ENCODE assay signal across 11 mouse cellular contexts in genomic region chr6:148390630-148391276, GRCm38 (mm10). TPM values are rescaled to one million over a fixed set of nuclear protein-coding genes. Genes with fewer than 3 reads are reported as not detected.
A peak's percentile ranks its signal among the peaks of the same experiment; 100 is the strongest.
DNase-seq lines count a peak whose midpoint lies in the region; ATAC-seq and TF ChIP-seq lines count a peak whose summit lies in the region.
"Had no signal": no experiment of that assay in that cellular context is flagged by ENCODE, and none has a peak within 500 bp of the region (broad histone marks: within the 10 kb centered on the region; RNA-seq: fewer than 3 reads in every experiment).

No protein-coding gene starts in this region.

- DNase-seq in adrenal gland, adult 2 months = peak; percentile 34
- no peak for DNase-seq in adrenal gland, postnatal 4 days (ENCODE audit: low spot score in 2 of 2)
- peak; percentile 83 for DNase-seq in heart, adult 8-10 months (ENCODE audit: low spot score)
- DNase-seq in right cerebral cortex, postnatal 14 days = no peak
- DNase-seq in embryo, embryonic 11 days = no peak
- DNase-seq: gastrocnemius, postnatal 14 days had no signal

- WGBS in intestine, postnatal 0 days = 43% methylated on average over 4 of the region's 4 CpGs
- 14% methylated on average over 4 of the region's 4 CpGs for WGBS in lung, embryonic 16.5 days

- TF ChIP-seq CTCF in intestine, postnatal 0 days (IDR thresholded peaks at IDR 0.05; ENCODE audit: low read depth) = no peak

- no peaks in the 10 kb centered on the region for H3K27me3 ChIP-seq in intestine, postnatal 0 days (replicated peaks; ENCODE audit: control insufficient read depth, insufficient read depth, low read length)
- no peaks in the 10 kb centered on the region for H3K27me3 ChIP-seq in lung, embryonic 16.5 days (ENCODE audit: control insufficient read depth, insufficient read depth, low read depth, low read length)
- H3K27me3 ChIP-seq: embryonic facial prominence, embryonic 13.5 days; neural tube, embryonic 12.5 days had no signal

- H3K9ac ChIP-seq in intestine, postnatal 0 days (ENCODE audit: low read depth, low read length) = no peak overlapping the region
- H3K9ac ChIP-seq in lung, embryonic 16.5 days (ENCODE audit: low read length) = no peak overlapping the region
- H3K9ac ChIP-seq: embryonic facial prominence, embryonic 13.5 days; neural tube, embryonic 12.5 days had no signal

- no peaks in the 10 kb centered on the region for H3K9me3 ChIP-seq in intestine, postnatal 0 days (ENCODE audit: control insufficient read depth)
- H3K9me3 ChIP-seq in lung, embryonic 16.5 days (ENCODE audit: control insufficient read depth, low read length) = no peaks in the 10 kb centered on the region
- H3K9me3 ChIP-seq: embryonic facial prominence, embryonic 13.5 days; neural tube, embryonic 12.5 days had no signal

- no peaks in the 10 kb centered on the region for H3K36me3 ChIP-seq in intestine, postnatal 0 days (ENCODE audit: control insufficient read depth, insufficient read depth)
- no peaks in the 10 kb centered on the region for H3K36me3 ChIP-seq in lung, embryonic 16.5 days (ENCODE audit: control insufficient read depth, insufficient read depth, low read length)
- H3K36me3 ChIP-seq: embryonic facial prominence, embryonic 13.5 days; neural tube, embryonic 12.5 days had no signal

- peak overlapping the region; percentile 30; the same call in 1 of the 2 replicates for H3K27ac ChIP-seq in intestine, postnatal 0 days (ENCODE audit: low read depth, low read length)
- H3K27ac ChIP-seq in lung, embryonic 16.5 days (ENCODE audit: low read length) = peak overlapping the region; percentile 91
- H3K27ac ChIP-seq: embryonic facial prominence, embryonic 13.5 days; neural tube, embryonic 12.5 days had no signal

- no peaks in the 10 kb centered on the region for H3K4me1 ChIP-seq in intestine, postnatal 0 days (replicated peaks; ENCODE audit: control insufficient read depth, insufficient read depth, low read length)
- H3K4me1 ChIP-seq in lung, embryonic 16.5 days (replicated peaks; ENCODE audit: control insufficient read depth, insufficient read depth, low read length) = peaks cover 27% of the 10 kb centered on the region

- ATAC-seq in intestine, postnatal 0 days = no peak
- peak; percentile 79 for ATAC-seq in lung, embryonic 16.5 days (ENCODE audit: low read depth)
- no peak for ATAC-seq in megakaryocyte-erythroid progenitor cell, adult 5-6 weeks (replicated peaks; ENCODE audit: low FRiP score, low TSS enrichment, poor library complexity, severe bottlenecking)

- no peak overlapping the region for H3K4me3 ChIP-seq in intestine, postnatal 0 days (ENCODE audit: low read depth, low read length)
- no peak overlapping the region for H3K4me3 ChIP-seq in lung, embryonic 16.5 days (ENCODE audit: low read length)
- H3K4me3 ChIP-seq: embryonic facial prominence, embryonic 13.5 days; neural tube, embryonic 12.5 days had no signal

- no peak overlapping the region for H3K4me2 ChIP-seq in intestine, postnatal 0 days (replicated peaks; ENCODE audit: low read depth)
- H3K4me2 ChIP-seq in lung, embryonic 16.5 days (ENCODE audit: low read depth, low read length) = peak overlapping the region; percentile 17; the same call in 1 of the 2 replicates
- H3K4me2 ChIP-seq: embryonic facial prominence, embryonic 13.5 days; neural tube, embryonic 12.5 days had no signal

RNA-seq across cellular contexts. Expression of gene Tmtc1, which starts 53.4 kb away (rescaled TPM):
- total RNA-seq in adrenal gland, adult 2 months (2021) = 10 to 100 TPM in 1 of 2 experiments, 1 to 10 TPM in 1; 9.8 to 14.3 TPM
- polyA plus RNA-seq in adrenal gland, adult 2 months (2012; rRNA removed) = 4.0 and 6.4 TPM in 2 replicates
- total RNA-seq in adrenal gland, postnatal 4 days (2021) = 10 to 100 TPM; 10.2 to 12.4 TPM
- 100 to 1,000 TPM in 2 of 4 experiments, 10 to 100 TPM in 2; 86.3 to 134 (median 102) TPM for total RNA-seq in heart, adult 8-10 months (2022)
- polyA plus RNA-seq in intestine, postnatal 0 days (2015; fragmentation: Nextera tagmentation; extraction: Ambion mirVana) = 0.81 and 0.88 TPM in 2 replicates
- polyA plus RNA-seq in lung, embryonic 16.5 days (2015; fragmentation: Nextera tagmentation; extraction: Ambion mirVana) = 1.7 and 1.8 TPM in 2 replicates
- 1.0 TPM in 1 of 2 replicates, not detected in the other for total RNA-seq in megakaryocyte-erythroid progenitor cell, adult 5-6 weeks (2014; fragmentation: Nextera tagmentation)
- total RNA-seq in megakaryocyte-erythroid progenitor cell, adult 5-6 weeks (2017) = 0.14 TPM in 1 of 2 replicates, not detected in the other

Comparison
In these comparisons a context has a peak if more than half of its experiments do, and no peak if none do; other contexts are left out.
1. DNase-seq: peak in adrenal gland, adult 2 months (single experiment) and heart, adult 8-10 months (single experiment); none in adrenal gland, postnatal 4 days (0 of 2), right cerebral cortex, postnatal 14 days (single experiment) and embryo, embryonic 11 days (single experiment).
2. RNA of gene Tmtc1, which starts 53.4 kb away (total RNA-seq): 86.3 to 134 TPM in heart, adult 8-10 months, 9.8 to 14.3 TPM in adrenal gland, adult 2 months and 10.2 to 12.4 TPM in adrenal gland, postnatal 4 days; 0.14 to 1.0 TPM in megakaryocyte-erythroid progenitor cell, adult 5-6 weeks; every median in the first group is over 4 times any median in the second.